Mouse (Mus musculus) kidney, embryonic 14.5 days (tissue): ENCODE measurements at regions not wholly inside any gene's neighbourhood (a gene's known extent, or its start where the extent isn't known, plus 50 kb on each side); places are given as distances from the start of the nearest gene placed in this dataset.

Source experiments
- ATAC-seq: fragments of 200-750 bp; cut with Nextera tagmentation; 2 replicates; pipeline ENCODE4 v1.8.0; 2017; ENCODE audit warnings: moderate number of reproducible peaks, mild to moderate bottlenecking, moderate TSS enrichment, moderate library complexity; ENCODE audit not compliant: low FRiP score, low TSS enrichment
- H3K27ac ChIP-seq: fragments of 300-500 bp; sonication (generic); 2 replicates; pipeline ENCODE4 v1.5.1; 2014; ENCODE audit warnings: low read depth, mild to moderate bottlenecking, low read length, moderate library complexity, mixed read lengths
- H3K27me3 ChIP-seq: fragments of 300-500 bp; sonication (generic); 2 replicates; pipeline ENCODE4 v1.6.1; 2014; ENCODE audit warnings: mild to moderate bottlenecking, low read length; ENCODE audit not compliant: control insufficient read depth, insufficient read depth
- H3K36me3 ChIP-seq: fragments of 300-500 bp; sonication (generic); 2 replicates; pipeline ENCODE4 v1.6.1; 2014; ENCODE audit warnings: low read length, mixed read lengths; ENCODE audit not compliant: control insufficient read depth, insufficient read depth
- H3K4me1 ChIP-seq: fragments of 300-500 bp; sonication (generic); 2 replicates; pipeline ENCODE4 v1.6.1; 2014; ENCODE audit warnings: low read length, mixed read lengths; ENCODE audit not compliant: control insufficient read depth, insufficient read depth
- H3K4me2 ChIP-seq: fragments of 300-500 bp; sonication (generic); replicated peaks from 2 replicates; pipeline ENCODE4 v1.6.1; 2014; ENCODE audit warnings: low read depth, mild to moderate bottlenecking, low read length
- H3K4me3 ChIP-seq: fragments of 300-500 bp; sonication (generic); 2 replicates; pipeline ENCODE4 v1.5.1; 2014; ENCODE audit warnings: mild to moderate bottlenecking, low read length
- H3K9ac ChIP-seq: fragments of 300-500 bp; sonication (generic); 2 replicates; pipeline ENCODE4 v1.6.1; 2014; ENCODE audit warnings: low read depth, mild to moderate bottlenecking, low read length, moderate library complexity
- H3K9me3 ChIP-seq: fragments of 300-500 bp; sonication (generic); 2 replicates; pipeline ENCODE4 v1.6.1; 2016; ENCODE audit warnings: low read length; ENCODE audit not compliant: control insufficient read depth
- WGBS: fragments of 180-500 bp; shearing (Covaris S2); extraction: QIAGEN DNeasy Blood & Tissue Kit; methylation state at CpG from one replicate; pipeline ENCODE4 v1.1.7; 2014; 5-methylcytosine and 5-hydroxymethylcytosine counted together

GRCm38 (mm10) chr8:44879186-44879585, 56.1 kb upstream of the Fat1 start:
- WGBS, result 53% methylated on average over 4 of the region's 4 CpGs
- H3K4me2 ChIP-seq, result no peak overlapping the region
- H3K36me3 ChIP-seq, result no peaks in the 10 kb centered on the region
- H3K4me3 ChIP-seq, result no peak overlapping the region
- no peak for ATAC-seq
- H3K9me3 ChIP-seq, result no peaks in the 10 kb centered on the region
- no peak overlapping the region for H3K9ac ChIP-seq
- H3K4me1 ChIP-seq, result no peaks in the 10 kb centered on the region
- no peak overlapping the region for H3K27ac ChIP-seq
- H3K27me3 ChIP-seq, result no peaks in the 10 kb centered on the region

GRCm38 (mm10) chr8:44884399-44885006, 50.7 kb upstream of the Fat1 start:
- no peak overlapping the region for H3K9ac ChIP-seq
- H3K9me3 ChIP-seq, result no peaks in the 10 kb centered on the region
- WGBS, result 64% methylated on average over 8 of the region's 8 CpGs
- no peak for ATAC-seq
- H3K4me3 ChIP-seq, result no peak overlapping the region
- H3K4me1 ChIP-seq, result no peaks in the 10 kb centered on the region
- H3K4me2 ChIP-seq, result no peak overlapping the region
- no peak overlapping the region for H3K27ac ChIP-seq
- no peaks in the 10 kb centered on the region for H3K27me3 ChIP-seq
- H3K36me3 ChIP-seq, result no peaks in the 10 kb centered on the region
